Mouse (Mus musculus): ENCODE measurements at regions not wholly inside any gene's neighbourhood (a gene's known extent, or its start where the extent isn't known, plus 50 kb on each side); places are given as distances from the start of the nearest gene placed in this dataset.
"Not testable (repeated sequence)": the region's sequence is repeated elsewhere in the genome, so short reads cannot be mapped to it uniquely, and the experiment has no call there.

DNA sequence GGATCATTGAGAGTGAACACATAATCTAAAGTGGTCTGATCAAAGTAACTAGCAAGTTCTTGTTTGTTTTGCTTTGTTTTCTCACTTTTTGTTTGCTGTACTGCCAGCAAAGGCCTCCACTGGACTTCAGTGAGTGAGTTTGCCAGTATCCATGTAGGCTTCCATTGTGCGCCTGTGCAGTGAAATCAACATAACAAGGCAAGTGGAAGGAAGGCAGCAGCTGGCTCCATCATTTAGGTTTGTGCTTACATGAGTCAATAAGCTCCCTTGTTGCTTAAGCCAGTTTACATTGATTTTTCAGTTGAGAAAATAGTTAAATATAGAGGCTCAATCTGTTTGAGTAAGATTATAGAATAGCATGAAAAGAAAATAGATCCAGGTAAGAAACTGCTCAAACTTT lies 1255.7 kb upstream of the Nudt12 start:
- Histone ChIP-seq H3K36me3 (ENCODE audit: insufficient read depth) (no peaks in the 10 kb centered on the region), H3K27me3 (ENCODE audit: insufficient read depth, low read length) (no peaks in the 10 kb centered on the region), H3K4me3 (ENCODE audit: low read depth, low read length) (no peak overlapping the region), H3K4me1 (ENCODE audit: insufficient read depth) (no peaks in the 10 kb centered on the region), H3K27ac (ENCODE audit: low read depth) (no peak overlapping the region), H3K9me3 (ENCODE audit: low read depth, low read length) (no peaks in the 10 kb centered on the region), H3K4me2 (no peak overlapping the region), H3K9ac (no peak overlapping the region)
- TF ChIP-seq CTCF (IDR thresholded peaks at IDR 0.05; ENCODE audit: low read depth): no peak
- DNase-seq (no peak), ATAC-seq (ENCODE audit: insufficient read depth) (no peak)
- WGBS: 88% methylated on average over 1 of the region's 1 CpGs

- Histone ChIP-seq H3K27me3 (ENCODE audit: insufficient read depth, low read length) (no peaks in the 10 kb centered on the region), H3K27ac (ENCODE audit: low read depth) (no peak overlapping the region), H3K4me3 (ENCODE audit: low read depth, low read length) (no peak overlapping the region), H3K9ac (no peak overlapping the region), H3K4me2 (no peak overlapping the region), H3K4me1 (ENCODE audit: insufficient read depth) (no peaks in the 10 kb centered on the region), H3K9me3 (ENCODE audit: low read depth, low read length) (no peaks in the 10 kb centered on the region), H3K36me3 (ENCODE audit: insufficient read depth) (no peaks in the 10 kb centered on the region)
- no peak for ATAC-seq (ENCODE audit: insufficient read depth)
- WGBS: 74% methylated on average over 12 of the region's 12 CpGs
- DNase-seq: no peak
- TF ChIP-seq CTCF (IDR thresholded peaks at IDR 0.05; ENCODE audit: low read depth): no peak
Observed at GRCm38 (mm10) chr17:60267247-60268216, 1254.4 kb upstream of the Nudt12 start.

- ATAC-seq (ENCODE audit: insufficient read depth); DNase-seq; H3K4me1 ChIP-seq (ENCODE audit: insufficient read depth); H3K36me3 ChIP-seq (ENCODE audit: insufficient read depth); H3K9me3 ChIP-seq (ENCODE audit: low read depth, low read length); H3K4me2 ChIP-seq; H3K4me3 ChIP-seq (ENCODE audit: low read depth, low read length); H3K27me3 ChIP-seq (ENCODE audit: insufficient read depth, low read length); H3K27ac ChIP-seq (ENCODE audit: low read depth); H3K9ac ChIP-seq: not testable (repeated sequence)
Observed at GRCm38 (mm10) chr17:60255338-60255737, 1242.2 kb upstream of the Nudt12 start.

- no peak for ATAC-seq (ENCODE audit: insufficient read depth)
- 47% methylated on average over 1 of the region's 1 CpGs for WGBS
- Histone ChIP-seq H3K9me3 (ENCODE audit: low read depth, low read length) (no peaks in the 10 kb centered on the region), H3K4me1 (ENCODE audit: insufficient read depth) (no peaks in the 10 kb centered on the region), H3K27me3 (ENCODE audit: insufficient read depth, low read length) (no peaks in the 10 kb centered on the region), H3K27ac (ENCODE audit: low read depth) (no peak overlapping the region), H3K9ac (no peak overlapping the region), H3K36me3 (ENCODE audit: insufficient read depth) (no peaks in the 10 kb centered on the region), H3K4me2 (no peak overlapping the region), H3K4me3 (ENCODE audit: low read depth, low read length) (no peak overlapping the region)
- no peak for DNase-seq
- TF ChIP-seq CTCF (IDR thresholded peaks at IDR 0.05; ENCODE audit: low read depth): no peak
Observed at GRCm38 (mm10) chr17:60249923-60250322, 1236.8 kb upstream of the Nudt12 start.

DNA sequence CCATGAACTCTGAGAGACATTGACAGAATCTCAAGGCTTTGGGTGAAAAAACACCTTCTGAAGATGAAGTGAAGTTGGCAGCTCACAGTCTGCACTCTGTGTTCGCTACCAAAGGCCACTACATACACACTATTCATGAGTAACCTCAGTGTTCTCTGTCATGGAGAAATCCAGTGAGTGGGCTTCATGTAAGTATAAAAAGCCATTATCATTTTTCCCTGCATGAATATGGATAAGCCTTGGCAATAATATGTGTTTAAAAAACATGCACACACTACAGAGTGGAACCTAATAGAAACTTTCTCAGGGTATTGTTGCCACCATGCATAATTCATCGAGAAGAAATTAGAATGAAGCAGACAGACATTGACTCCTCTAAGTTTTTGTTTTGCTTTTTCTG lies 1221.3 kb upstream of the Nudt12 start:
- Histone ChIP-seq H3K4me2 (no peak overlapping the region), H3K4me1 (ENCODE audit: insufficient read depth) (no peaks in the 10 kb centered on the region), H3K27ac (ENCODE audit: low read depth) (no peak overlapping the region), H3K36me3 (ENCODE audit: insufficient read depth) (no peaks in the 10 kb centered on the region), H3K27me3 (ENCODE audit: insufficient read depth, low read length) (no peaks in the 10 kb centered on the region), H3K9me3 (ENCODE audit: low read depth, low read length) (no peaks in the 10 kb centered on the region), H3K4me3 (ENCODE audit: low read depth, low read length) (no peak overlapping the region), H3K9ac (no peak overlapping the region)
- WGBS: 89% methylated on average over 2 of the region's 2 CpGs
- DNase-seq: no peak
- ATAC-seq (ENCODE audit: insufficient read depth): no peak
- no peak for TF ChIP-seq CTCF (IDR thresholded peaks at IDR 0.05; ENCODE audit: low read depth)

GRCm38 (mm10) chr17:60197004-60197403 lies 1183.8 kb upstream of the Nudt12 start:
- Histone ChIP-seq H3K9ac (no peak overlapping the region), H3K9me3 (ENCODE audit: low read depth, low read length) (no peaks in the 10 kb centered on the region), H3K27me3 (ENCODE audit: insufficient read depth, low read length) (no peaks in the 10 kb centered on the region), H3K27ac (ENCODE audit: low read depth) (no peak overlapping the region), H3K4me3 (ENCODE audit: low read depth, low read length) (no peak overlapping the region), H3K36me3 (ENCODE audit: insufficient read depth) (no peaks in the 10 kb centered on the region), H3K4me2 (no peak overlapping the region), H3K4me1 (ENCODE audit: insufficient read depth) (no peaks in the 10 kb centered on the region)
- WGBS: 86% methylated on average over 2 of the region's 2 CpGs
- ATAC-seq (ENCODE audit: insufficient read depth) (no peak), DNase-seq (no peak)
- no peak for TF ChIP-seq CTCF (IDR thresholded peaks at IDR 0.05; ENCODE audit: low read depth)

- no peak overlapping the region for H3K4me3 ChIP-seq (ENCODE audit: low read depth, low read length)
- H3K27me3 ChIP-seq (ENCODE audit: insufficient read depth, low read length): no peaks in the 10 kb centered on the region
- H3K36me3 ChIP-seq (ENCODE audit: insufficient read depth): no peaks in the 10 kb centered on the region
- no peak overlapping the region for H3K4me2 ChIP-seq
- ATAC-seq (ENCODE audit: insufficient read depth) (no peak), DNase-seq (no peak)
- no peaks in the 10 kb centered on the region for H3K4me1 ChIP-seq (ENCODE audit: insufficient read depth)
- no peaks in the 10 kb centered on the region for H3K9me3 ChIP-seq (ENCODE audit: low read depth, low read length)
- 88% methylated on average over 2 of the region's 2 CpGs for WGBS
- H3K27ac ChIP-seq (ENCODE audit: low read depth): no peak overlapping the region
- TF ChIP-seq CTCF (IDR thresholded peaks at IDR 0.05; ENCODE audit: low read depth): no peak
- H3K9ac ChIP-seq: no peak overlapping the region
Observed at GRCm38 (mm10) chr17:60181241-60181640, 1168.1 kb upstream of the Nudt12 start.

All from lung, embryonic 14.5 days (tissue).